Mouse (Mus musculus): ENCODE measurements around the gene Efcab5. TPM values are rescaled to one million over a fixed set of nuclear protein-coding genes. Genes with fewer than 3 reads are reported as not detected.

Gene Efcab5
- polyA plus RNA-seq, 1 experiment from 2014 or later = 0.38 TPM

DNA sequence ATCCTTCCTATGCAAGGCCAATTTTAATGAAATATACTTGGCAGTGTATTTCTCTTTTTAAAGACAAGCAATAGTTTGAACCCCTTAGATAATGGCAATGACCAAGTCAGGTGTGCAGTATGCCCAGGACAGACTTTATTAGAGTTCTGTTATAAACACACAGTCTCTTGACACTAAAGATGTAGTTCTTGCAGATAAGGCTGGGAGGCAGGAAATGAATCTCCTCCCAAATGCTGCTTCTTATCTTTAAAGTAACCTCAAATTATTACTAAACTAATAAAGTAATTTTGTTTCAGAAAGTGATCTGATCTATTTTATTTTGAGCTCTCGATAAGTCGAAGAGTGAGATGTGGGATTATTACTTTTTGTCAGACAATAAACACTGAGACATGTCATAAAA lies 125.4 kb downstream of the Efcab5 start:
- no peak overlapping the region for H3K4me3 ChIP-seq
- no peak for ATAC-seq (ENCODE audit: insufficient number of reproducible peaks, insufficient read depth, low FRiP score, low TSS enrichment)
- peaks cover 6% of the 10 kb centered on the region; the same call in 1 of the 2 replicates for H3K36me3 ChIP-seq
- WGBS = 90% methylated on average over 2 of the region's 2 CpGs
- no peaks in the 10 kb centered on the region for H3K4me1 ChIP-seq
- H3K9me3 ChIP-seq = no peaks in the 10 kb centered on the region
- no peak overlapping the region for H3K4me2 ChIP-seq (replicated peaks)
- no peak overlapping the region for H3K27ac ChIP-seq
- H3K27me3 ChIP-seq = no peaks in the 10 kb centered on the region
- H3K9ac ChIP-seq = no peak overlapping the region

DNA sequence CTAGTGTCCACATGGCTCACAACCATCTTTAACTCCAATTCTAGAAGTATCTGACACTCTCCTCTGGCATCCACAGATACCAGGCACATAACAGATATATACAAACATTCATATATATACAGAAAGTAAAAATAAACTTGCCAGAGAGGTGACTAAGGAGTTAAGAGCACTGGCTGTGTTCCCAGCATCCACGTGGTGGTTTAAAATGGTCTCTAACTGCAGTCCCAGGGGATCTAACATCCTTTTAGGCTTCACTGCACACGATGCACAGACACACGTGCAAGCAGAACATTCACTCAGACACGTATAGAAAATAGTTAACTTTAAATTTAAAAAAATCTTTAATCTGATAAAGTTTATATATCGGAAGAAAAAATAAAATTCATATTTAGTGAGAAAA lies 126.8 kb downstream of the Efcab5 start:
- H3K9ac ChIP-seq = no peak overlapping the region
- no peaks in the 10 kb centered on the region for H3K27me3 ChIP-seq
- ATAC-seq (ENCODE audit: insufficient number of reproducible peaks, insufficient read depth, low FRiP score, low TSS enrichment) = no peak
- 69% methylated on average over 5 of the region's 5 CpGs for WGBS
- no peak overlapping the region for H3K4me3 ChIP-seq
- H3K4me1 ChIP-seq = no peaks in the 10 kb centered on the region
- H3K36me3 ChIP-seq = 0 out of 2 replicates have a peak, but pooled peaks cover 4% of the 10 kb centered on the region
- no peak overlapping the region for H3K4me2 ChIP-seq (replicated peaks)
- H3K9me3 ChIP-seq = no peaks in the 10 kb centered on the region
- no peak overlapping the region for H3K27ac ChIP-seq

DNA sequence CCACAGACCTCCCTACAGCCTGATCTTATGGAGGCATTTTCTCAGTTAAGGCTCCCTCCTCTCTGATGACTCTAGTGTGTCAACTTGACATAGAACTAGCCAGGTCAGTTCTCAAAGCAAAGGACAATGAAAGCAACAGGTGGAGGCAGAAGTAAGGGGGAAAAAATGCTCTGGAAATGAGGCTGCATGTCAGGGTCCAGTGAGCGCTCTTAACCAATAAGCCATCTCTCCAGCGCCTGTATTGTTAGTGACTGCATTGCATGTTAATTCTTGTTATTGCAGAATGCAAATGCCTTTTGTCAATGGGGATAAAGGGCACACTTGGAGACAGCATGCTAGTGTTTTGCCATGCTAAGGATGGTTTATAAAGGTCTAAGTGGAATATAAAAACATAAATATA lies 146.0 kb downstream of the Efcab5 start:
- H3K9me3 ChIP-seq = no peaks in the 10 kb centered on the region
- ATAC-seq (ENCODE audit: insufficient number of reproducible peaks, insufficient read depth, low FRiP score, low TSS enrichment) = no peak
- no peak overlapping the region for H3K4me2 ChIP-seq (replicated peaks)
- no peak overlapping the region for H3K9ac ChIP-seq
- H3K36me3 ChIP-seq = peaks cover 20% of the 10 kb centered on the region
- H3K4me1 ChIP-seq = no peaks in the 10 kb centered on the region
- no peaks in the 10 kb centered on the region for H3K27me3 ChIP-seq
- 78% methylated on average over 2 of the region's 2 CpGs for WGBS
- no peak overlapping the region for H3K27ac ChIP-seq
- no peak overlapping the region for H3K4me3 ChIP-seq

DNA sequence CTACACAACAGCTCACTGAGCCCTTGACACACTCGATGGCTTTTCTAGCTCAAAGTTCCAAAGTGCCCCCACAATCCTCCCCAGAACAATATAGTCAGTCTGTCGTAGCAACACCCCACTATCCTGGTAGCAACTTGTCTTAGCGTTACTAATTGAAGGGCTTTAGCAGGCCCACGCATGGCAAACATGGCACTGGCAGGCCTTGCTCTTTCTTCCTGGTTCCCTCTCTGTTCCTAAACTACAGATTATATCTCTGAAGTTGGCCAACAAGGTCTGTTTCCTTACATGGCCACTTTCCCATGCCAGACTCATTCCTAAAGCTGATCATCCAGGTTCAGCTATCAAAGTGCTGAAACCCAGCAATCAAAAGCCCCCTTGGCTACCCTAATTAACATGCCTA lies 146.9 kb downstream of the Efcab5 start:
- Histone ChIP-seq H3K27me3 (no peaks in the 10 kb centered on the region), H3K36me3 (peaks cover 17% of the 10 kb centered on the region), H3K4me3 (no peak overlapping the region), H3K4me1 (no peaks in the 10 kb centered on the region), H3K9me3 (no peaks in the 10 kb centered on the region), H3K4me2 (replicated peaks) (no peak overlapping the region), H3K27ac (no peak overlapping the region), H3K9ac (no peak overlapping the region)
- ATAC-seq (ENCODE audit: insufficient number of reproducible peaks, insufficient read depth, low FRiP score, low TSS enrichment) = no peak
- 89% methylated on average over 4 of the region's 4 CpGs for WGBS

MicroRNAs within 50 kb of the gene (microRNA counts, 519-probe panel; counts per million panel counts)
- microRNA mmu-miR-423-3p (4,504 counts per million, percentile 82 among the panel's probes with 10 or more counts), microRNA mmu-miR-423-5p (3,665 counts per million, percentile 74 among the panel's probes with 10 or more counts)

Small RNA genes lying within 50 kb of the gene (microRNA-seq; reads per million reads assigned to microRNA genes)
- 4,817 reads per million, percentile 89 among the genes with 10 or more reads in this experiment for gene Mir423

Other genes starting within 250 kb of the Efcab5 start
- 0.75 and 0.87 TPM in 2 replicates for gene Slc6a4, start 190.4 kb downstream of the Efcab5 start, polyA plus RNA-seq (2016; fragmentation: Nextera tagmentation; extraction: Ambion mirVana)
- 70.4 and 72.2 TPM in 2 replicates for gene Nsrp1, start 110.5 kb downstream of the Efcab5 start, polyA plus RNA-seq (2016; fragmentation: Nextera tagmentation; extraction: Ambion mirVana)
- gene Ssh2, start 27.3 kb upstream of the Efcab5 start, polyA plus RNA-seq (2016; fragmentation: Nextera tagmentation; extraction: Ambion mirVana) = 9.9 and 10.5 TPM in 2 replicates